Mouse (Mus musculus) kidney, postnatal 0 days (tissue): Measurements from ENCODE around the gene Gna15. TPM values are rescaled to one million over a fixed set of nuclear protein-coding genes. Genes with fewer than 3 reads are reported as not detected.

ENCODE experiments used
- ATAC-seq: fragments of 200-750 bp; cut with Nextera tagmentation; replicated peaks from 2 replicates; pipeline ENCODE4 v1.8.0; 2017; ENCODE audit warnings: low read depth, moderate number of reproducible peaks, moderate TSS enrichment, moderate library complexity; ENCODE audit not compliant: low FRiP score
- DNase-seq: peaks from one replicate; pipeline ENCODE4 v3.0.0-alpha.2; 2016; ENCODE audit warnings: low spot score
- H3K27ac ChIP-seq: fragments of 300-500 bp; sonication (generic); 2 replicates; pipeline ENCODE4 v1.5.1; 2014; ENCODE audit warnings: mild to moderate bottlenecking
- H3K27me3 ChIP-seq: fragments of 300-500 bp; sonication (generic); 2 replicates; pipeline ENCODE4 v1.6.1; 2014; ENCODE audit warnings: low read length, mixed read lengths; ENCODE audit not compliant: insufficient read depth
- H3K36me3 ChIP-seq: fragments of 300-500 bp; sonication (generic); 2 replicates; pipeline ENCODE4 v1.6.1; 2014; ENCODE audit warnings: low read length, mixed read lengths; ENCODE audit not compliant: insufficient read depth
- H3K4me1 ChIP-seq: fragments of 300-500 bp; sonication (generic); replicated peaks from 2 replicates; pipeline ENCODE4 v1.6.1; 2014; ENCODE audit warnings: antibody characterized with exemption, low read length, mixed read lengths; ENCODE audit not compliant: insufficient read depth
- H3K4me2 ChIP-seq: fragments of 300-500 bp; sonication (generic); 2 replicates; pipeline ENCODE4 v1.6.1; 2014; ENCODE audit warnings: mild to moderate bottlenecking, low read length, moderate library complexity, mixed read lengths
- H3K4me3 ChIP-seq: fragments of 300-500 bp; sonication (generic); replicated peaks from 2 replicates; pipeline ENCODE4 v1.5.1; 2014; ENCODE audit warnings: low read depth, low read length
- H3K9ac ChIP-seq: fragments of 300-500 bp; sonication (generic); 2 replicates; pipeline ENCODE4 v1.6.1; 2014; ENCODE audit warnings: low read depth, low read length
- H3K9me3 ChIP-seq: fragments of 300-500 bp; sonication (generic); replicated peaks from 2 replicates; pipeline ENCODE4 v1.6.1; 2016; ENCODE audit warnings: low read length, inconsistent platforms, mixed read lengths
- CTCF ChIP-seq: IDR thresholded peaks from 2 replicates; pipeline ENCODE4 v1.5.1; 2016; ENCODE audit warnings: antibody characterized with exemption, low read depth, mild to moderate bottlenecking, moderate library complexity
- WGBS: fragments of 180-500 bp; shearing (Covaris S2); extraction: QIAGEN DNeasy Blood & Tissue Kit; methylation state at CpG from one replicate; pipeline ENCODE4 v1.1.7; 2014; 5-methylcytosine and 5-hydroxymethylcytosine counted together
- polyA plus RNA-seq: library from polyadenylated mRNA; unstranded; fragments of >200 nt; fragmentation: Nextera tagmentation; extraction: Ambion mirVana; gene quantifications from 2 replicates; pipeline ENCODE4 v1.2.1, GENCODE M21; 2015

Gene Gna15
- polyA plus RNA-seq, 1 experiment from 2014 or later = 0.92 TPM

- Histone ChIP-seq H3K4me2 (peak within 1 kb of the TSS; percentile 70), H3K9me3 (no peaks in the 10 kb centered on the region), H3K27ac (no peak within 1 kb of the TSS), H3K36me3 (peaks cover 5% of the 10 kb centered on the region; the same call in 1 of the 2 replicates), H3K4me3 (peak within 1 kb of the TSS; percentile 31), H3K4me1 (no peaks in the 10 kb centered on the region), H3K27me3 (peaks cover 18% of the 10 kb centered on the region; the same call in 1 of the 2 replicates), H3K9ac (peak within 1 kb of the TSS; percentile 24; the same call in 1 of the 2 replicates)
- TF ChIP-seq CTCF = peak; percentile 65
- ATAC-seq = 0 out of 2 replicates have a peak, but pooled peaks have one; percentile 22
- under 1% methylated on average over 26 of the region's 36 CpGs for WGBS
- no peak for DNase-seq
Observed at GRCm38 (mm10) chr10:81482533-81482889, 41.5 kb downstream of the Gna15 start, which contains the start of gene Celf5. Gene Celf5 (minus strand): TSS chr10:81482709.

DNA sequence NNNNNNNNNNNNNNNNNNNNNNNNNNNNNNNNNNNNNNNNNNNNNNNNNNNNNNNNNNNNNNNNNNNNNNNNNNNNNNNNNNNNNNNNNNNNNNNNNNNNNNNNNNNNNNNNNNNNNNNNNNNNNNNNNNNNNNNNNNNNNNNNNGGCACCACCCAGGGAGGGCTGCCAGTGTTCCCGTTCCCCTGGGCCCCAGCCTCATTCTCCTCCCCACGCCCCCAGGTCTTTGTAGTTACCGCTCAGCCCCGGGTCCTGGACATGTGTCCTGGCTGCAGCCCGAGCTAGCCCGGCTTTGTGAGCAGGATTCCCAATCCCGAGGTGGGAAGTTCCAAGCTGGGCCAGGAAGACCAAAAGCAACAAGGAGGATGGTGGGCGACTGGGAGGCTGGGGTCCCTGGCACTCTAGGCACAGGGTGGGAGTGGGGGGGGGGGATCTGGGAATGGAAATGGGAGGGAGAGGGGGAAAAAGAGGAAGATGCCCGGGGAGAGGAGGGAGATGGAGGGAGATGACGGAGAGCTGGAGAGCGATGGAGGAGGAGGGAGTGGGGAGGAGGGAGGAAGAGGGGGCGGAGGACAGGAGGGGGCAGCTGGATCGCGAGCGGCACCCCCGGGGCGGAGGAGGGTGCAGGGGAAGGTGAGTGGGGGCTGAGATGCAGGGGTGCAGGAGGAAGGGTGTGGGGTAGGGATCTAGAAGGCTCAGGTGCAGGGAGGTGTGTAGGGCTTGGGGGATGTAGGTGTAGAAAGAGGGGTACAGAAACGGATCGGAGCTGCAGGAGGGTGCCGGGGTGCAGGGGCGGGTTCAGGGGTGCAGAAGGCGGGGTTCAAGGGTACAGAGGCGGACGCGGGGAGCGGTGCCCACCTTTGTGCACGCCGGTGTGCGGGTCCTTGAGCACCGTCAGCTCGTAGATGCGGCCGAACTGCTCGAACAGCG lies 42.2 kb downstream of the Gna15 start:
- TF ChIP-seq CTCF = no peak
- Histone ChIP-seq H3K9me3 (no peaks in the 10 kb centered on the region), H3K9ac (peak overlapping the region; percentile 24; the same call in 1 of the 2 replicates), H3K4me1 (no peaks in the 10 kb centered on the region), H3K4me3 (peak overlapping the region; percentile 31), H3K4me2 (peak overlapping the region; percentile 70), H3K27me3 (peaks cover 18% of the 10 kb centered on the region; the same call in 1 of the 2 replicates), H3K27ac (no peak overlapping the region), H3K36me3 (no peaks in the 10 kb centered on the region)
- DNase-seq (no peak), ATAC-seq (no peak)
- WGBS = 3% methylated on average over 23 of the region's 35 CpGs

- TF ChIP-seq CTCF = no peak
- no peak overlapping the region for H3K9ac ChIP-seq
- no peaks in the 10 kb centered on the region for H3K9me3 ChIP-seq
- H3K4me1 ChIP-seq = no peaks in the 10 kb centered on the region
- WGBS = 79% methylated on average over 10 of the region's 10 CpGs
- H3K27ac ChIP-seq = no peak overlapping the region
- H3K4me2 ChIP-seq = no peak overlapping the region
- no peak overlapping the region for H3K4me3 ChIP-seq
- peaks cover 35% of the 10 kb centered on the region for H3K27me3 ChIP-seq
- DNase-seq = no peak
- ATAC-seq = no peak
- H3K36me3 ChIP-seq = no peaks in the 10 kb centered on the region
Observed at GRCm38 (mm10) chr10:81474461-81474860, 49.6 kb downstream of the Gna15 start.

GRCm38 (mm10) chr10:81473003-81473451 lies 51.0 kb downstream of the Gna15 start:
- TF ChIP-seq CTCF = no peak
- H3K4me2 ChIP-seq = no peak overlapping the region
- no peak overlapping the region for H3K9ac ChIP-seq
- H3K9me3 ChIP-seq = no peaks in the 10 kb centered on the region
- H3K36me3 ChIP-seq = no peaks in the 10 kb centered on the region
- peaks cover 35% of the 10 kb centered on the region for H3K27me3 ChIP-seq
- no peaks in the 10 kb centered on the region for H3K4me1 ChIP-seq
- no peak overlapping the region for H3K27ac ChIP-seq
- WGBS = under 1% methylated on average over 20 of the region's 22 CpGs
- H3K4me3 ChIP-seq = no peak overlapping the region
- ATAC-seq = no peak; the same call in 1 of the 2 replicates
- no peak for DNase-seq

DNA sequence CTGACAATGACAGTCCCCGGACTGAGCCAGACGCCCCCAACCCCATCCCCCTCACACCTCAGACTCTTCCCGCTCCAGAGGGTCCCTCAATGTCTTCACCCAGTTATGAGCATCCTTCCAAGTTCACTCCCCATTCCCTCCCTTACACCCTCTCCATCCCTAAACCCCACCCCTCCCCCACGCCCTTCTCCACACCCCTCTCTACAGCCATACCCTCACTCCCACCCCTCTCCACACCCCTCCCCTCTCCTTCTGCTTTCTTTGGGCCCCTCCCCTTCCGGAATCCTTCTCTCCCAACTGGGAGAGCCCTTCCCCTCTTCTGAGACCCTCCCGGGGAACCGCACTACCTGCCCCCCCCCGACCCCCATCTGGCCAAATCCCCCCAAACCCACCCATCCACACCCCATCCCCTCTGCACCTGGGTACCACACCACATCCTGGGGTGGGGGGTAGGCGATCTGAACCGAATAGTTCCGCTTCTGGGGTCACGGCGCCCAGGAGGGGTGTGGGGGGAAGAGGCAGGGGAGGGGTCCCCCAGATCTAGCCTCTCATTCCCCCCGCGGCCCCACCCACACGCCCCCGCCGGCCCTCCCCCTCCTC lies 51.5 kb downstream of the Gna15 start:
- Histone ChIP-seq H3K4me1 (no peaks in the 10 kb centered on the region), H3K9ac (no peak overlapping the region), H3K4me2 (no peak overlapping the region), H3K4me3 (no peak overlapping the region), H3K27ac (no peak overlapping the region), H3K36me3 (no peaks in the 10 kb centered on the region), H3K27me3 (peaks cover 35% of the 10 kb centered on the region), H3K9me3 (no peaks in the 10 kb centered on the region)
- no peak for TF ChIP-seq CTCF
- 6% methylated on average over 16 of the region's 18 CpGs for WGBS
- no peak for ATAC-seq
- no peak for DNase-seq

GRCm38 (mm10) chr10:81470454-81470853 lies 53.6 kb downstream of the Gna15 start:
- Histone ChIP-seq H3K9me3 (no peaks in the 10 kb centered on the region), H3K4me2 (no peak overlapping the region), H3K27ac (no peak overlapping the region), H3K36me3 (no peaks in the 10 kb centered on the region), H3K27me3 (peaks cover 37% of the 10 kb centered on the region), H3K9ac (no peak overlapping the region), H3K4me3 (no peak overlapping the region), H3K4me1 (no peaks in the 10 kb centered on the region)
- no peak for TF ChIP-seq CTCF
- DNase-seq (no peak), ATAC-seq (no peak)
- 49% methylated on average over 18 of the region's 18 CpGs for WGBS
